Mouse (Mus musculus) cortical plate, adult 2 months (tissue): Measurements from ENCODE around the gene Alyref. TPM values are rescaled to one million over a fixed set of nuclear protein-coding genes. Genes with fewer than 3 reads are reported as not detected.

Source experiments
- H3K27ac ChIP-seq: fragments of 200-500 bp; 2 replicates; pipeline ENCODE4 v1.5.1; 2012; ENCODE audit warnings: low read length, control low read depth, inconsistent platforms; ENCODE audit not compliant: insufficient read depth
- H3K4me1 ChIP-seq: fragments of 200-500 bp; 2 replicates; pipeline ENCODE4 v1.6.1; 2011; ENCODE audit warnings: low read length; ENCODE audit not compliant: control insufficient read depth, insufficient read depth
- H3K4me3 ChIP-seq: fragments of 200-500 bp; 2 replicates; pipeline ENCODE4 v1.5.1; 2011; ENCODE audit warnings: mild to moderate bottlenecking, low read length, control low read depth; ENCODE audit not compliant: insufficient read depth
- CTCF ChIP-seq: fragments of 200-500 bp; IDR thresholded peaks from 2 replicates; pipeline ENCODE4 v1.5.1; 2011; ENCODE audit warnings: mild to moderate bottlenecking, control low read depth, low read length; ENCODE audit not compliant: insufficient read depth; ENCODE audit errors: extremely low read depth
- POLR2A ChIP-seq: fragments of 200-500 bp; IDR thresholded peaks from 2 replicates; pipeline ENCODE4 v1.6.1; 2011; ENCODE audit warnings: mild to moderate bottlenecking, low read length, control low read depth; ENCODE audit not compliant: insufficient read depth; ENCODE audit errors: extremely low read depth
- polyA plus RNA-seq: library from polyadenylated mRNA; depleted of rRNA; stranded (reverse); fragments of >200 nt; gene quantifications from 2 replicates; pipeline ENCODE4 v1.2.3, GENCODE M21; 2012

The Alyref gene
- polyA plus RNA-seq, 1 experiment: 42.1 TPM

- no peak overlapping the region for H3K27ac ChIP-seq
- no peak for TF ChIP-seq POLR2A
- TF ChIP-seq CTCF: no peak
- H3K4me1 ChIP-seq: peaks cover 13% of the 10 kb centered on the region
- H3K4me3 ChIP-seq: no peak overlapping the region
Measured at GRCm38 (mm10) chr11:120626785-120627467, 28.8 kb upstream of the Alyref start.

GRCm38 (mm10) chr11:120625152-120625775 lies 27.1 kb upstream of the Alyref start, which contains the start of gene Sirt7:
Gene Sirt7 (minus strand): TSS chr11:120625240.
- Histone ChIP-seq H3K4me1 (peaks cover 4% of the 10 kb centered on the region), H3K27ac (peak within 1 kb of the TSS; percentile 41), H3K4me3 (peak within 1 kb of the TSS; percentile 52)
- no peak for TF ChIP-seq CTCF
- no peak for TF ChIP-seq POLR2A

GRCm38 (mm10) chr11:120624680-120625111 lies 26.5 kb upstream of the Alyref start:
- TF ChIP-seq CTCF: no peak
- peak; percentile 81 for TF ChIP-seq POLR2A
- Histone ChIP-seq H3K4me1 (peaks cover 3% of the 10 kb centered on the region), H3K27ac (0 out of 2 replicates have a peak overlapping the region, but pooled peaks have one; percentile 41)

GRCm38 (mm10) chr11:120623961-120624679 lies 26.0 kb upstream of the Alyref start:
- Histone ChIP-seq H3K4me1 (peaks cover 3% of the 10 kb centered on the region), H3K4me3 (peak overlapping the region; percentile 52), H3K27ac (0 out of 2 replicates have a peak overlapping the region, but pooled peaks have one; percentile 41)
- TF ChIP-seq POLR2A: no peak
- TF ChIP-seq CTCF: peak; percentile 41

More at GRCm38 (mm10) chr11:120624680-120625111, 26.5 kb upstream of the Alyref start:
- peak overlapping the region; percentile 52 for H3K4me3 ChIP-seq

GRCm38 (mm10) chr11:120622805-120623204 lies 24.6 kb upstream of the Alyref start:
- H3K4me1 ChIP-seq: peaks cover 3% of the 10 kb centered on the region

GRCm38 (mm10) chr11:120620195-120620594 lies 22.0 kb upstream of the Alyref start:
- Histone ChIP-seq H3K27ac (no peak overlapping the region), H3K4me3 (no peak overlapping the region), H3K4me1 (peaks cover 6% of the 10 kb centered on the region)
- TF ChIP-seq POLR2A (no peak), CTCF (no peak)

More at GRCm38 (mm10) chr11:120622805-120623204, 24.6 kb upstream of the Alyref start:
- no peak overlapping the region for H3K27ac ChIP-seq
- TF ChIP-seq POLR2A (no peak), CTCF (no peak)
- H3K4me3 ChIP-seq: no peak overlapping the region

- Histone ChIP-seq H3K4me3 (no peak overlapping the region), H3K27ac (no peak overlapping the region)
Measured at GRCm38 (mm10) chr11:120618619-120619535, 20.7 kb upstream of the Alyref start.

GRCm38 (mm10) chr11:120617519-120618112 lies 19.5 kb upstream of the Alyref start, which contains the start of gene Pcyt2:
Gene Pcyt2 (minus strand): TSS chr11:120617936.
- Histone ChIP-seq H3K4me1 (peaks cover 5% of the 10 kb centered on the region), H3K27ac (peak within 1 kb of the TSS; percentile 92), H3K4me3 (peak within 1 kb of the TSS; percentile 96)
- TF ChIP-seq POLR2A (peak; percentile 87), CTCF (no peak)

More at GRCm38 (mm10) chr11:120618619-120619535, 20.7 kb upstream of the Alyref start:
- H3K4me1 ChIP-seq: peaks cover 5% of the 10 kb centered on the region
- no peak for TF ChIP-seq POLR2A
- TF ChIP-seq CTCF: no peak

- H3K4me1 ChIP-seq: peaks cover 5% of the 10 kb centered on the region
- H3K4me3 ChIP-seq: peak overlapping the region; percentile 96
- H3K27ac ChIP-seq: no peak overlapping the region; the same call in none of the 2 replicates
- TF ChIP-seq CTCF (no peak), POLR2A (no peak)
Measured at GRCm38 (mm10) chr11:120616617-120617294, 18.6 kb upstream of the Alyref start.
